Mouse (Mus musculus): ENCODE measurements around the gene Fat3. TPM values are rescaled to one million over a fixed set of nuclear protein-coding genes. Genes with fewer than 3 reads are reported as not detected.

Fat3 gene
- polyA plus RNA-seq, 1 experiment from 2014 or later = 7.5 TPM

DNA sequence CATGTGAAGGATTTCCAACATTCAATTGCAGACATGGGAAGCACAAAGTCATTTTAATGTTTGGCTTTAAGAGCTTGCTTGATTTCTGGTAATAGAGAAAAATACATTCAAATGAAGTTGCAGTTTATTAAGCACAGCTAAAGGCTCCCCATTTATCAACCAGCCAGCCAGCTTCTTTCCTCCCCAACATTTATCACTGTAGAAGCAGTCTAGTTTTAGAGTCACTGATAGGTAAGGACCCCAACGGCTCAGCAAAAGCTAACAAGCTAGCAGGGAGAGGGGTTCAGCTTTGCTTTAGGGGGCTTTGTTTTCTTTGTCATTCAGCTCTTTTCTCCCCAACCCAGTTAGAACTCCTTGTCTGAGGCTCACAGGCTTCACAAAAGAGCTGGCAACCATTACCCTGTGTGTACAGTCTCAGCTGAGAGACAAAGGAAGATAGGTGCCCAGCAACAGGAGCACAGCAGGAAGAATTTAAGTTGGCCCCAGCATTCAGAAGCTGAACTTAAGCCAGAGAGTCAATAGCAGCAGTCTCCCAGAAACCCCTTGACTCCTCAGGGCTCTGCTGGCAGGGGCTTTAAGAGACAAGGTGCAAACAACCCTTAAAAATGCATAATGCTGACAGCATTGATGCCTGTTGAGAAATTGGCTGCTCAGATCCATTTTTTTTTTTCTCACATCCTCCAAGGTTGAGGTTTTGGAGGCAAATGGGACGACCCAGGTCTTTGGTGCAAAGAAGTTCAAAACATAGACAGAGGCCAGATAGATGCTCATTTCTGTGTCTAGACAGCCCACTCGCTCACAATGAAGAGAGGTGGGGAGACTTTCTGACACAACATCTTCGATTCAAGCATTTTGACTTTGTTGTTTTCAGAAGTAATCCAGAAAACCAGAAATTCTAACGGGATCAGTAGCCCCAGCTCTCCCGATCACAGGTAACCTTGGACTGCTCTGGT lies 102.1 kb downstream of the Fat3 start:
- Histone ChIP-seq H3K4me2 (ENCODE audit: low read length) (no peak overlapping the region), H3K9me3 (ENCODE audit: control insufficient read depth, low read length) (no peaks in the 10 kb centered on the region), H3K4me3 (ENCODE audit: low read length) (no peak overlapping the region), H3K27me3 (replicated peaks; ENCODE audit: control insufficient read depth, insufficient read depth, low read length) (no peaks in the 10 kb centered on the region), H3K27ac (ENCODE audit: low read depth, low read length) (peak overlapping the region; percentile 6; the same call in 1 of the 2 replicates), H3K36me3 (ENCODE audit: control insufficient read depth, insufficient read depth, low read length) (no peaks in the 10 kb centered on the region), H3K9ac (ENCODE audit: low read depth, low read length) (no peak overlapping the region), H3K4me1 (ENCODE audit: control insufficient read depth, insufficient read depth, low read depth, low read length) (peaks cover 10% of the 10 kb centered on the region)
- peak; percentile 91 for ATAC-seq
- WGBS = 31% methylated on average over 6 of the region's 6 CpGs

DNA sequence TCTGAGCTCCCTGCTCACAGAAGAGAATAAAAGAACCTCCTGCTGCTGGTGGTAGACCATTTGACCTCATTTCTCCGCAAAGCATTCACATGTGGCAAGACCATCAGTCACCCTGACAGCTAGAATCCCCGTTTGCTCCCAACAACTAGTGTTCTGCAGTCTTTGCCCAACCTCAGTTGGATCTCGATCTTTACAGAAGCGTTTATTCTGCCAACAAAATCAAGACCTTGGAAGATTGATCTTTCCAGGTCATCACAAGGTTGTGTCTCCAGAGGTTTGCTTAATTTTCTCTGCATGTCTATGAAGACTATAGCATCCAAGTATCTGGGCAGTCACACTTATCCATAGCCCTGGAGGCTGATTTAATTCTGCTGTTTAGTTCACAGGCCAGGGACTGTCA lies 111.9 kb downstream of the Fat3 start:
- Histone ChIP-seq H3K4me1 (ENCODE audit: control insufficient read depth, insufficient read depth, low read depth, low read length) (no peaks in the 10 kb centered on the region), H3K36me3 (ENCODE audit: control insufficient read depth, insufficient read depth, low read length) (no peaks in the 10 kb centered on the region), H3K4me3 (ENCODE audit: low read length) (no peak overlapping the region), H3K9me3 (ENCODE audit: control insufficient read depth, low read length) (no peaks in the 10 kb centered on the region), H3K27me3 (replicated peaks; ENCODE audit: control insufficient read depth, insufficient read depth, low read length) (no peaks in the 10 kb centered on the region), H3K9ac (ENCODE audit: low read depth, low read length) (no peak overlapping the region), H3K27ac (ENCODE audit: low read depth, low read length) (no peak overlapping the region), H3K4me2 (ENCODE audit: low read length) (no peak overlapping the region)
- 37% methylated on average over 4 of the region's 4 CpGs for WGBS
- no peak for ATAC-seq

- Histone ChIP-seq H3K36me3 (ENCODE audit: control insufficient read depth, insufficient read depth, low read length) (no peaks in the 10 kb centered on the region), H3K27ac (ENCODE audit: low read depth, low read length) (no peak overlapping the region), H3K4me2 (ENCODE audit: low read length) (no peak overlapping the region), H3K4me1 (ENCODE audit: control insufficient read depth, insufficient read depth, low read depth, low read length) (no peaks in the 10 kb centered on the region), H3K27me3 (replicated peaks; ENCODE audit: control insufficient read depth, insufficient read depth, low read length) (no peaks in the 10 kb centered on the region), H3K9me3 (ENCODE audit: control insufficient read depth, low read length) (no peaks in the 10 kb centered on the region), H3K9ac (ENCODE audit: low read depth, low read length) (no peak overlapping the region), H3K4me3 (ENCODE audit: low read length) (no peak overlapping the region)
- no peak for ATAC-seq
Observed at GRCm38 (mm10) chr9:16387527-16387926, 113.6 kb downstream of the Fat3 start.

DNA sequence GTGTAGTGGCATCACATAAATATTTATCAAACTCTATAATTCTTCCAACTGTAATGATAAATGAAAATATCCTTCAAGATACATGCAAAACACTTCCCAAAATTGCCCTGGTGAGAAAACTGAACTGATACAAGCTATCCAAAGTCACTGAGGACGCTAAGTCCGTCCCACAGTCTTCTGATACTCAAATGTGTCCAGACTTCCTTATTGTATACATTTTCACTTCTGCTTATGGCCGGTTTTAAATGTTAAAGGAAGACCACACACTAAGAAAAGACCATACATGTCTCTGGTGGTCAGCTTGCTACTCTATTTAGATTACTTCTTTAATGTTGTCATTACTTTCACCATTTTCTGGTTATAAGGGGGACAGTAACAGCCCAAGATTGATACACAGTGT lies 137.4 kb downstream of the Fat3 start:
- Histone ChIP-seq H3K27ac (ENCODE audit: low read depth, low read length) (no peak overlapping the region), H3K27me3 (replicated peaks; ENCODE audit: control insufficient read depth, insufficient read depth, low read length) (no peaks in the 10 kb centered on the region), H3K4me1 (ENCODE audit: control insufficient read depth, insufficient read depth, low read depth, low read length) (peaks cover 3% of the 10 kb centered on the region; the same call in 1 of the 2 replicates), H3K36me3 (ENCODE audit: control insufficient read depth, insufficient read depth, low read length) (no peaks in the 10 kb centered on the region), H3K4me3 (ENCODE audit: low read length) (no peak overlapping the region), H3K9me3 (ENCODE audit: control insufficient read depth, low read length) (no peaks in the 10 kb centered on the region), H3K9ac (ENCODE audit: low read depth, low read length) (no peak overlapping the region), H3K4me2 (ENCODE audit: low read length) (no peak overlapping the region)
- ATAC-seq = no peak
- WGBS = 88% methylated on average over 3 of the region's 3 CpGs

GRCm38 (mm10) chr9:16361811-16362210 lies 139.3 kb downstream of the Fat3 start:
- no peaks in the 10 kb centered on the region for H3K36me3 ChIP-seq (ENCODE audit: control insufficient read depth, insufficient read depth, low read length)

GRCm38 (mm10) chr9:16356636-16357035 lies 144.4 kb downstream of the Fat3 start:
- no peak overlapping the region for H3K4me2 ChIP-seq (ENCODE audit: low read length)
- WGBS = 76% methylated on average over 4 of the region's 4 CpGs
- H3K36me3 ChIP-seq (ENCODE audit: control insufficient read depth, insufficient read depth, low read length) = no peaks in the 10 kb centered on the region
- no peak overlapping the region for H3K9ac ChIP-seq (ENCODE audit: low read depth, low read length)
- no peaks in the 10 kb centered on the region for H3K27me3 ChIP-seq (replicated peaks; ENCODE audit: control insufficient read depth, insufficient read depth, low read length)
- no peak overlapping the region for H3K27ac ChIP-seq (ENCODE audit: low read depth, low read length)
- no peak for ATAC-seq
- no peaks in the 10 kb centered on the region for H3K9me3 ChIP-seq (ENCODE audit: control insufficient read depth, low read length)
- H3K4me3 ChIP-seq (ENCODE audit: low read length) = no peak overlapping the region
- H3K4me1 ChIP-seq (ENCODE audit: control insufficient read depth, insufficient read depth, low read depth, low read length) = peaks cover 7% of the 10 kb centered on the region

More at GRCm38 (mm10) chr9:16361811-16362210, 139.3 kb downstream of the Fat3 start:
- H3K27ac ChIP-seq (ENCODE audit: low read depth, low read length) = no peak overlapping the region
- no peaks in the 10 kb centered on the region for H3K9me3 ChIP-seq (ENCODE audit: control insufficient read depth, low read length)
- no peaks in the 10 kb centered on the region for H3K27me3 ChIP-seq (replicated peaks; ENCODE audit: control insufficient read depth, insufficient read depth, low read length)
- no peak overlapping the region for H3K4me3 ChIP-seq (ENCODE audit: low read length)
- H3K9ac ChIP-seq (ENCODE audit: low read depth, low read length) = no peak overlapping the region
- peaks cover 3% of the 10 kb centered on the region; the same call in 1 of the 2 replicates for H3K4me1 ChIP-seq (ENCODE audit: control insufficient read depth, insufficient read depth, low read depth, low read length)
- ATAC-seq = no peak
- WGBS = 12% methylated on average over 5 of the region's 5 CpGs
- H3K4me2 ChIP-seq (ENCODE audit: low read length) = no peak overlapping the region

GRCm38 (mm10) chr9:16354906-16355305 lies 146.2 kb downstream of the Fat3 start:
- Histone ChIP-seq H3K36me3 (ENCODE audit: control insufficient read depth, insufficient read depth, low read length) (no peaks in the 10 kb centered on the region), H3K27me3 (replicated peaks; ENCODE audit: control insufficient read depth, insufficient read depth, low read length) (no peaks in the 10 kb centered on the region), H3K9me3 (ENCODE audit: control insufficient read depth, low read length) (no peaks in the 10 kb centered on the region), H3K4me3 (ENCODE audit: low read length) (no peak overlapping the region), H3K4me2 (ENCODE audit: low read length) (no peak overlapping the region), H3K4me1 (ENCODE audit: control insufficient read depth, insufficient read depth, low read depth, low read length) (peaks cover 7% of the 10 kb centered on the region), H3K27ac (ENCODE audit: low read depth, low read length) (no peak overlapping the region), H3K9ac (ENCODE audit: low read depth, low read length) (no peak overlapping the region)
- WGBS = 43% methylated on average over 1 of the region's 1 CpGs
- ATAC-seq = no peak

- Histone ChIP-seq H3K4me2 (ENCODE audit: low read length) (no peak overlapping the region), H3K9me3 (ENCODE audit: control insufficient read depth, low read length) (no peaks in the 10 kb centered on the region), H3K4me3 (ENCODE audit: low read length) (no peak overlapping the region), H3K27me3 (replicated peaks; ENCODE audit: control insufficient read depth, insufficient read depth, low read length) (no peaks in the 10 kb centered on the region), H3K27ac (ENCODE audit: low read depth, low read length) (no peak overlapping the region; the same call in 1 of the 2 replicates), H3K36me3 (ENCODE audit: control insufficient read depth, insufficient read depth, low read length) (no peaks in the 10 kb centered on the region), H3K9ac (ENCODE audit: low read depth, low read length) (no peak overlapping the region), H3K4me1 (ENCODE audit: control insufficient read depth, insufficient read depth, low read depth, low read length) (peaks cover 7% of the 10 kb centered on the region)
- WGBS = 11% methylated on average over 4 of the region's 4 CpGs
- ATAC-seq = peak; percentile 63
Observed at GRCm38 (mm10) chr9:16353049-16353724, 147.9 kb downstream of the Fat3 start.

GRCm38 (mm10) chr9:16352486-16353048 lies 148.5 kb downstream of the Fat3 start:
- no peak overlapping the region for H3K27ac ChIP-seq (ENCODE audit: low read depth, low read length)
- no peaks in the 10 kb centered on the region for H3K36me3 ChIP-seq (ENCODE audit: control insufficient read depth, insufficient read depth, low read length)
- no peaks in the 10 kb centered on the region for H3K27me3 ChIP-seq (replicated peaks; ENCODE audit: control insufficient read depth, insufficient read depth, low read length)
- H3K4me2 ChIP-seq (ENCODE audit: low read length) = no peak overlapping the region
- ATAC-seq = peak; percentile 75
- H3K4me3 ChIP-seq (ENCODE audit: low read length) = no peak overlapping the region
- H3K9me3 ChIP-seq (ENCODE audit: control insufficient read depth, low read length) = no peaks in the 10 kb centered on the region
- H3K4me1 ChIP-seq (ENCODE audit: control insufficient read depth, insufficient read depth, low read depth, low read length) = peaks cover 7% of the 10 kb centered on the region
- H3K9ac ChIP-seq (ENCODE audit: low read depth, low read length) = no peak overlapping the region
- WGBS = 32% methylated on average over 4 of the region's 4 CpGs
